Mouse (Mus musculus): ENCODE results near the gene Gm8279.
"Not testable (repeated sequence)": the region's sequence is repeated elsewhere in the genome, so short reads cannot be mapped to it uniquely, and the experiment has no call there.

The Gm8279 gene

GRCm38 (mm10) chr14:5131219-5131618 is at the start of gene Gm8279:
Gene Gm8279 (plus strand): TSS chr14:5131519.
- DNase-seq (ENCODE audit: low read depth, low spot score) = not testable (repeated sequence)

GRCm38 (mm10) chr14:5164235-5164634 is 32.9 kb downstream of the Gm8279 start, which contains the start of gene Gm3317:
Gene Gm3317 (plus strand): TSS chr14:5164535.
- not testable (repeated sequence) for DNase-seq (ENCODE audit: low read depth, low spot score)

GRCm38 (mm10) chr14:5185493-5185892 is 54.2 kb downstream of the Gm8279 start, which contains the start of gene Gm8271:
Gene Gm8271 (plus strand): TSS chr14:5185793.
- DNase-seq (ENCODE audit: low read depth, low spot score) = not testable (repeated sequence)

All from ES-CJ7 (cell line).